Mouse (Mus musculus): Measurements from ENCODE around the gene Abhd4.

Abhd4 gene

GRCm38 (mm10) chr14:54284839-54285238, 30.9 kb downstream of the Abhd4 start, which contains the start of gene Olfr49:
TSS of gene Olfr49 (minus strand) at chr14:54284939.
- no peak for DNase-seq

- DNase-seq: no peak
These were observed 46.1 kb downstream of the Abhd4 start for GRCm38 (mm10) chr14:54300136-54300535.

GRCm38 (mm10) chr14:54300676-54301075, 46.7 kb downstream of the Abhd4 start:
- no peak for DNase-seq

- DNase-seq: no peak
These were observed 57.8 kb downstream of the Abhd4 start for GRCm38 (mm10) chr14:54311763-54312162.

All from cerebellum, adult 11 months (tissue).